Mouse (Mus musculus) retina, adult 2 months (tissue): ENCODE results near the gene Shprh.
"Not testable (repeated sequence)": the region's sequence is repeated elsewhere in the genome, so short reads cannot be mapped to it uniquely, and the experiment has no call there.

Experiments used
- DNase-seq: peaks from one replicate; pipeline ENCODE4 v3.0.0-alpha.2; 2012; ENCODE audit warnings: low read depth, low spot score

The Shprh gene

DNA sequence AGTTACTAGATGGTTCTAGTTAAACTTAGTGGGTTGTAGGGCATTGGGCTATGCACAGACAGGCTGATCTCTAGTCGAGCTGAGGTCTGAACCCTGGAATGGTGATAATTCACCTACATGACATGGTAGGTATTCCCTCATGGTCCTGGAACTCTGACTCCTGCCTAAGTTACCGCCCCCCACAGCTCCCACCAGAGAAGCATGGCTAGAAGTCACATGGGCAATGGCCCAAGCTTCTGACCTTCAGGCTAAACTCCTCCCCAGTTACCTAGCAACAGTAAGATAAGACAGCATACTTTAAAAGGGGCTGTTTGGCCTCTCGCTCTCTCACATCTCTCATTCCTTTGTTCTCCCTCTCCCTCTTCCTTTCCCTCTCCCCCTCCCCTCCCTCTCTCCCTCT is 93.8 kb downstream of the Shprh start:
- not testable (repeated sequence) for DNase-seq

DNA sequence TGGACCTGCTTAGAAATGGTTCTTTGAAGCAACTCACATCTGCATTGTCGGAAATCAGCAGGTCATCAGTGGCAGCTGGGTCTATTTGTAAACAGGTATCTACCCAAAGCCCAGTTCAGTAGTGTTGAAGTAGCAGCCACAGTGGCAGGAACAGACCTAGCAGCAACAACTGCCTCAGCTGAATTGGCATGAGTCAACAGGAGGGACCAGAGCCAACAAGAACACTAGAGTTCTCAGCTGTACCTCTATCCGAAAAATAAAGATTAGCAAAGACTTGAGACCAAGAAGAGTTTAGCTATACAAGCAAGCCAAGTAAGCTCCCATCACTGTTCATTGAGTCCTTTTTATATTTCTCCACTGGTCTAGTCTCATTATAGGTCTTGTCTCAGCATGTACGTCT is 99.0 kb downstream of the Shprh start:
- no peak for DNase-seq

DNA sequence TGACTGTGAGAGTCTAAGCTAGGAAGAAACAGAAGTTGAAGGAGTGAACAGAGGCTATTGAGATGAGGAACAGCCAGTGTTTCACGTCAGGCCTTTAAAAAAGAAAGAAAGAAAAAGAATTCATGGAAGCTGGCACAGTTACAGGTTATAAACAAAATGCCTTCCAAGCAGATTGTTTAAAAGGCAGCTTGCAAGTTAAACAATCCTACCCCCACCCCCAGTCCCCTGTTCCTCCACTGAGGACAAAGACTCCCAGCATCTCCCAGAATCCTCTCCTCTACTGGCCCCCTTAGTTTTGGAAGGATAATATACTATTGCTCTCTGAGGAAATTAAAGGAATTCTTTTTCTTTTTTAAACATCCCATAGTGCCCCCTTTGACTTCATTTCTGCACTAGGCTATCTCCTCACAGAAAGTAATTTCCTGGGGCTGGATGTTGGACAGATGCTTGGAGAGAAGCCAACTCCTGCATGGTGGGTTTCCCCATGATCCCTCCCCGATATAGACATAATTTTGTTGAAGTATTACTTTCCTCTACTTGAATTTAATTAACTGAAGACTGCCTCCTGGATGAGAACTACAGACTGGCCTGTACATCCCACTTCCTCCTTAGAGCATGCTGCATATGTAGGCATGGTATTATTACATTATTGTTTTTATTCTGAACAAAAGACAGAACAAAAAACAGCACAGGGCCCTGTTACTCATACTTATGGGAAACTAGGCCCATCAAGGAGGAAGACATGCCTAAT is 101.2 kb downstream of the Shprh start:
- DNase-seq = no peak

- not testable (repeated sequence) for DNase-seq
Observed at GRCm38 (mm10) chr10:11253581-11253980, 104.4 kb downstream of the Shprh start.

- DNase-seq = no peak
Observed at GRCm38 (mm10) chr10:11260119-11260518, 110.9 kb downstream of the Shprh start.

DNA sequence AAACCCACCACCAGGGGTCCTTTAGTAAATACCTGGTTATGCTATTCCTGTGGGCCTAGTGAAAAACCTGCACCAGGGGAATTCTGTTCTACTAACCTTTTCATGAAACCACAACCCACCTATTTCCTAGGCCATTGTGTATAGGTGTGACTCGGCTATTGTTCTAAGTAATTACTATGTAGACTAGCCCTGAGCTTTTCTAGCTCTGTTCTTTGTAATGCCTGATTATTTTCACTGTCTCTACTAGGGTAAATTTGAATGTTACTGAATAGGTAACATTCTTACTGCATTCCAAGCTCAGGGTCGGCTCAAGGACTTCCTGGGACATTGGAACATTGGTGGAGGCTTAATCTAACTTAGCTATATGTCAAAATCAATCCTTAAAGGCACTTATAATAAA is 113.1 kb downstream of the Shprh start:
- DNase-seq = not testable (repeated sequence)

- DNase-seq = not testable (repeated sequence)
Observed at GRCm38 (mm10) chr10:11263795-11264194, 114.6 kb downstream of the Shprh start.
